Mouse (Mus musculus) heart, adult 8-10 months (tissue): ENCODE measurements around the gene Atp6v1f. TPM values are rescaled to one million over a fixed set of nuclear protein-coding genes. Genes with fewer than 3 reads are reported as not detected.
A peak's percentile ranks its signal among the peaks of the same experiment; 100 is the strongest.

ENCODE experiments used
- DNase-seq: peaks from one replicate; pipeline ENCODE4 v3.0.0; 2022; ENCODE audit warnings: low spot score
- total RNA-seq, 4 experiments: library from RNA; stranded (reverse); gene quantifications; 2 replicates each; pipeline ENCODE4 v1.2.4; 2022

Gene Atp6v1f
- 100 to 1,000 TPM; 128 to 134 (median 131) TPM for total RNA-seq

DNA sequence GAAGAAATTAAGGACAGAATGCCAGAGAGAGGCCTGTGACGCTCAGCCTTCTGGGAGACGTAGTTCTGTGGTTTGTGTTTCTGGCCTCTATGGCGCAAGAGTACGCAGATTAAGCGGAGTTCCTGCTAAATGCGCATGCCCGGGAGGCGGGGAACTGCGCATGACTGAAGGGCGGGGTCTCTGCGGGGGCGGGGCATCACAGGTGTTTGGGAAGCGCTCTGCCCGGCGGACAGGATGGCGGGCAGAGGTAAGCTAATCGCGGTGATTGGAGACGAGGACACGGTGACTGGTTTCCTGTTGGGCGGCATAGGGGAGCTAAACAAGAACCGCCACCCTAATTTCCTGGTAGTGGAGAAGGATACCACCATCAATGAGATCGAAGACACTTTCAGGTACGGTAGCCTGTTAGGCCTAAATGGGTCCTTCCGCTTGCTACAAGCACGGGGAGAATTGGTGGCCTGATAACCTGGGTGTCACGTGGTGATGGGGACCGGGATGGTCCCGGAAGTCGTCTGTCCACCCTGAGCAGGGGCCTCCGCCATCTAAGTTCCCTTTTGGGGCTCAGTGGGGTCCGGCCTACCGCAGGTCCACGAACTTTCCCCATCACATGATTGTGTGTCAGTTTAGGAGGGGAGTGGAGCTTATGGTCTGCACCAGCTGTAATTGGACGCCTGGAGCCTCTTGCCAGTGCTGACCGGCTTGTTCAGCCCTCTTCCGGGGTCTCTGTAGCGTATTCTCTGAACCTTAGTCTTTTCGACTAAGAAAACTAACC lies at the start of gene Atp6v1f:
Atp6v1f (plus strand) TSS at position 136 of the 772 bp plus-strand sequence.
- peak; percentile 93 for DNase-seq

DNA sequence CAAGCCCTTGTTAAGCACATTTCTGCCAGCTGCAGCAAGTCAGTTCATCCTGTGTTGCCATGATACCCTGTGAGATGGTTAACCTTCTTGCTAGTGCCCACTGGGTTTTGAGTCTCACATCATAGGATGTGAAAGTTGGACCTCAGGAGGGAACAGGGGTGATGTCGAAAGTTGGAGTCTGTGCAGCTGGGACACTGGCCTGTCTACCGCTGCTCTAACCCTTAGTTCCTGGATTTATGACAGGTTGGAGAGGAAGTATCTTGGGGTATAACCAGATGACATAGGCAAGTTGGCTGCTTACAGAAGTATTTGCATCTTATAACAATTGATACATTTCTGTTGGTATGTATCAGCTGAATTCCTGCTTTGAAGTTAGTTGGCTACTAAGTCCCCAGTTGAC lies 46.9 kb upstream of the Atp6v1f start:
- DNase-seq: no peak

DNA sequence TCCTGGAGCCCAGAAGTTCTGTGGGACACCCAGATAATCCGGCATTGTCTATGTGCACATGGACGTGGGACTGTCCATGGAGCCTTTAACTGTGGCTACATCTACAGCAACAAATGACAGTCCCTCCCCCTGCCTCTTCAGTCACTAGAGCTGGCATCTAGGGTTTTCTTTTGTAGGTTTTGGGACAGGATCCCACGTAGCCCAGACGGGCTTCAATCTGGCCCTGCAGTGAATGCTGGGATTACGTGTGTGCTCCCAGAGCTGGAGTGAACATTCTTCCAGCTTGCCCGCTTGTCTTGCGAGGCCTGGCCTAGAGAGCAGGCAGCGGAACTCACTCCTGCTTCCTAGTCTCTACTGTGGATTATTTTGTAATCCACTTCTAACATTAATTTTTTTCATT lies 42.4 kb upstream of the Atp6v1f start:
- no peak for DNase-seq

DNA sequence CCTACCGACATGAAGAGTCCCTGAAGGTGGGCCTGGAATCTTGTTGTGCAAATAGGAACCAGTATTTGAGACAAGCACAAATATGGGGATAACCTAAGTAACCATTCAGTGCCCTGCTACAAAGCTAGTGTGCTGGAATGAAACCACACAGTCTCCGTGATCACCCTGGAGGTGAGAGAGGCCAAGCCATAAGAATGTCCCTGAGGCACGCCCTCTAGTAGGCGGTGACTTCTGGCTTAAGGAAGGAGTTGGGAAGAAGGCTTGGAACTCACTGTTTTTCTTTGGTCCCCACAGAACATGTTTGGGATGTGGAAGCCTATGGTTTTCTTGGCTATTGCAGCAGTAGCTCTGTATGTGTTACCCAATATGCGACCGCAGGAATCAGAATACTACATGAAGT lies 41.2 kb upstream of the Atp6v1f start:
- no peak for DNase-seq

DNA sequence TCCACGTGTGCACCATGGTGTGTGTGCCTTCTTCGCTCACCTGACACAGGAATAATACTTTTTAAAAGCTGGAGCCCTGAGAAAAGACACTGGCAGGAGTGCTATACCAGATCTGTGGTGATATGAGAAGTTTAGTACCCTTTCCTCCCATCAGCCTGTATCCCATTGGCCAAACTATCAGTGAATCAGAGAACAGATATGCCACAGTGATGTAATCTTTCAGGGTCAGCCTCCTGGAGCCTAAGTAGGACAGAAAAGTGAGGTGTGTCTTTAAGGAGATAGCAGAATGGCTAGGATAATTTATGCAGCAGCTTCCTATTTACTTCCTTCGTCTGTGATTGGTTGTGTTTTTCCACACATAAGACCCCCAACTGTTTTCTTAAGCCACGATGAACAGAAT lies 39.3 kb upstream of the Atp6v1f start:
- no peak for DNase-seq

DNA sequence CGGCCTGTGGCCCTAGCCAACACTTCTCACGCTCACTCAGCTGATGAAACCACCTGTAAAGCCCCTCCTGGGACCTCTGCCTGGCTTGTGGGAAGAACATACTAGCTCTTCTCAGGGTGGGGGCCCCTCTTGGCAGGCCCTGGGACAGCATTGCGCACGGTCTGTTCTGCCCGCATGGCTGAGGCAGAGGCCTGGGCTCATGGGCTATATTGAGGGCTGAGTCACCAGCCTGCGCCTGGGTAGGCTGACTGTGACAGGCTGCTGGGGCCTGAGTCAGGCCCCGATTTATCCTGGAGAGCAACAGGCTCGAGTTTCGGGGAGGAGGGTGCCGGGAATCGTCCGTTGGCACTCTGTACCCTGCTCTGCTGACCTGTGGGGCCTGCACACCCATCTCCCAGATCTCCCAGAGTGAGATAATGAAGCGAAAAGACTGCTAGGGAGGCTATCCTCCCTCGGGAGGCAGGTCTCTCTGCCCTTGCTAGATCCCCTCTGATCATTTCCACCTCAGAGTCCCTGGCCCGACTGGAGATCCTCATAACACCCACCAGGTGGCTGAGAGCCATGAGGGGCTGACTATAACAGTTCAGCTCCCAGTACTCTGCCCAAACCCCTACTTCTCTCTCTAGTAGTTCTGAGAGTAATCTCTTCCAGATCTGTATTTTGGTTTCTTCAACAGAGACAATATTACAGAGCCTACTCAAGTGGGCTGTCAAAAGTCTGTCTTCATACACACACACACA lies 36.7 kb upstream of the Atp6v1f start:
- no peak for DNase-seq

DNA sequence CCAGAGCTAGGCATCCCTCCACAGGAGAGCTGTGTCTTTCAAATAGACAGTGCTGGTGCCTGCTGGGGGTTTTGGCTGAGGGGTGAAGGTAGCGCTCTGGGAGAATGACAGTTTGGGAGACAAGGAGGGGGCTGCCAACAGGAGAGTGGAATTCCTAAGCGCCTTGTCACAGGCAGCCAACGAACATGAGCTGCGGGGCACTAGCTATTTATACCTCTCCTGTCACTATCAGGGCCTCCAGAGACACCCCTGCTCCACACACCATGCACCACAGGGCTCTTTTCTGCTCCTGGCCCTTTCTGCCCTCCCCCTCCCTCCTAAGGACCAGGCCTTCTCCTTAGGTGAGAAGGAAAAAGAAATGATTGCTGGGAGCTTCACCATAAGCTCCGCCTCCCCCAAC lies 36.0 kb upstream of the Atp6v1f start:
- DNase-seq: peak; percentile 50

DNA sequence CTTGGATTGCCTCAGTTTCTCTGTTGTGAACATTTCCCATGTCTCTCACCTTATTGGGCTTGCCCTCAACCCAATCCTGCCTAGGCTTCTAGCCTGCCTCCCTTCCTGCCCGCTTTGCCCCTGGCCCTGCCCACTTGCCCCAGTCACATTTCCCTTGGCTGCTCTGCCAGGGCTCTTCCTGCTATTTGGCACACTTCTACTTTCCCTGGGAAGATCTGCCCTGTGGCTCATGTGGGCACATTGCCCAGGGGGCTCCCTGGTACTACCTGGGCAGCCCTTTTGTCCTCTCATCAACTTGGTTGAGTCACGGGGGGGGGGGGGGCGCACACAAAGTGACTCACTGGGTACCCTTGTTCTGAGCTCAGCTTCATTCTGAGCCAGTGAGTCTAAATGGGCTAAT lies 35.4 kb upstream of the Atp6v1f start:
- DNase-seq: peak; percentile 41

DNA sequence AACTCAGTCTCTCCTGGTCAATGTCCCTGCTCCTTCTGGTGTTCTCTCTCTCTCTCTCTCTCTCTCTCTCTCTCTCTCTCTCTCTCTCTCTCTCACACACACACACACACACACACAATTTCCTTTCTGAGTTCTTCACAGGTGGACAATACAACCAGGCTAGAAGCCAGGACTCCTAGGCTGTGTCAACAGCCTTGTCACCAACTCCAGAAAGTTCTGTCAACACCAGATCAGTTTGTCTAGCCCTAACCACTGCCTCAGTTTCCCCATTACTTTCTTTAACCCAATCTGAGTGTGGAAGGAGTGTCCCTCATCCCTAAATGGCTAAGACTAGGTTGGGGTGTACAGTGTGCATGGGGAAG lies 34.9 kb upstream of the Atp6v1f start:
- DNase-seq: no peak

DNA sequence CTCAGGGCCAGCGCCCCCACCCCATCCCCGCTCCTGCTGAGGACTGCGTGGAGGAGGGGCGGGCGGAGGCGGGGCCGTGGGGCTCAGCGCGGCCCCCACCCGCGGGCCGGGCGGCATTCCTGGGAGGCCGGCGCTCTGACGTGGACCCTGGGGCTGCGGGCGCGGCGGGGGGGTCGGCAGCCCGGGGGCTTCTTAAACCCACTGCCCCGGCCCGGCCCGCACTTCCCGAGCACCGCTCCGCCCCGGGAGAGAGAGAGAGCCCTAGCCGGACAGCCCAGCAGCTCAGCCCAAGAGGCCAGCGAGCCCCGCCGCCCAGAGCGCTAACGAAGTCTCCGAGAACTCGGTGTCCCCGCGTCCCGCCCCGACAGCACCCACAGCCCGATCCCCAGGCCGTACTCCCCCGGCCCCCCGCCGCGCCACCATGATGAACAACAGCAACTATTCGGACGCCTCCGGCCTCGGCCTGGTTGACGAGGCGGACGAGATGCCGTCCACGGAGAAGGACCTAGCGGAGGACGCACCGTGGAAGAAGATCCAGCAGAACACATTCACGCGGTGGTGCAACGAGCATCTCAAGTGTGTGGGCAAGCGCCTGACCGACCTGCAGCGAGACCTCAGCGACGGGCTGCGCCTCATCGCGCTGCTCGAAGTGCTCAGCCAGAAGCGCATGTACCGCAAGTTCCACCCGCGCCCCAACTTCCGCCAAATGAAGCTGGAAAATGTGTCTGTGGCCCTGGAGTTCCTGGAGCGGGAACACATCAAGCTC lies 34.3 kb upstream of the Atp6v1f start, which contains the start of gene Flnc:
Flnc (plus strand) TSS at position 219 of the 766 bp plus-strand sequence.
- DNase-seq: peak; percentile 40

DNA sequence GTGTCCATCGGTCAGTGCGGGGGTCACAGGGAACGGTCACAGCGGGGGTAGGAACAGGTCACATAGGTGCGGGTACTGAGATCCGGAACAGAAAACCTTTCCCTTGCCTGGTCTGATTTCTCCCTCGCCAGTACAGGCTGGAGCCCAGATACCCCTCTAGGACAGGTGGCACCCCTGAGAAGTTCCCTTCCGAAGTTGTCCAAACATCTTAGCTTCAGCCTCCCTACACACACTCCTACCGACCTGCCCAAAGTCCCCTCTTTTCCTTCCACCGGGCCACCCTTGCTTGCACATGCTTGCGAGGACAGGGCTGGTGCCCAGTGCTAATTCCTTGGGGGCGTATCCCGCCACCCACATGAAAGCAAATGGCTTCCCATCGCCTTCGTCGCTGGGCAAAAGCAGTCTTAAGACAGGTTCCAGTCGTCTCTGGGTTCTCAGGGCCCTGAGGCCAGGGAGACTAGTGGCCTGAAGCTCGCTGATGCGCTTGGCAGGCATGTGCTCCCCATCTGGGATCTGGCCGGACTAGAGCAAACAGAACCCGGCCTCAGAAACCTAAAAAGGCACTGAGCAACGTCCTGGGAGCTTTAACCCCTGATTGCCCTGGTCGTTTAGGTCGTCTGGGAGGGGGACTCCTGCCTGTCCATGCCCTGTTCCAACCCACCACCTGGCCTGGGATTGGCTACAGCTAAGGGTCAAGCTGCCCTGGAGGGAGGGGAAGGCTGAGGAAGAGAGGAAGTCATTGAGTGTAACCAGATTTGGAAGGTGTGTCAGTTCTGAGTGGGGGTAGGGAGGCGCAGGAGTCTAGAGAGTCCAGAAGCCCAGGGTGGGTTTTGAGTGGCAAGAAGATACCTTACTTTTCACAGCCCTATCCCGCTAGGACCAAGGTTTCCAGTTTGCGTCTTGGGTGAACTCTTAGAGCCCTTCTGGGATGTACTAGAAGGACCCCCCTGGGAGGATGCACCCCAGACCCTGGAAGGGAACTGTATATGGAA lies 33.4 kb upstream of the Atp6v1f start:
- peak; percentile 69 for DNase-seq

DNA sequence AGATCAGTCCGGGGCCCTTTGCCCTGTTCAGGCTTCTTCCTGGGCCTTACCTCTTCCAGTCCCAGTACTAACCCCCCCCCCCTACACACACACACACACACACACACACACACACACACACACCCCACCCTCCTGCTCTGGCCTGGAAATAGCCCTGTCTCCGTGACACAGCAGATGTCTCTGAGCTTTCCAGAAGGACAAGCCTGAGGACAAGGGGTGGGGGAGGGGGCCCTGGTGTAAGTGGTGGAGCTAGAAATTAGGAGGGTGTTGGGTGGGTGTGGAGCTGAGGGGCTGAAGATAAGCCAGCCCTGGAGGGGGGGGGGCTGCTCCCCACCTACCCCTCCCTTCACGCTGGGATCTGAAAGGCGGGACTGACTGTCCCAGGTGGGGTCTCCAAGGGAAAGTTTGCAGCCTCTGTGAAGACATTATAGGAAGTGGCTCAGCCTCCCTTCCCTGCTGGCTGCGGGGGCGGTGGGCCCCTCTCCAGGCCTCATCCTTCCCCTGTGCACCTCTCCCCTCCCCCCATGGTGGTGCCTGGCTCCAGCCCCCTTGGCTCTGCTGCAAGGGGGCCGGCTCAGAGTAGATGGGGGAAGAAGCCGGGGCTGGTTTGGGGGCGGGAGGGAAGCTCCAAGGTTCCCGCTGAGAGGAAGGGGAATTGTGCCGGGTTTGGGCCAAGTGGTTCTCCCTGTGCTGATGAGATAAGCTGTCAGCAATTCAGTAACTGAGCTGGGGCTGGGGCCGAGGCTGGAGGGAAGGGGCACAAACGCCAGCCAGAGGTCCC lies 32.4 kb upstream of the Atp6v1f start:
- DNase-seq: peak; percentile 35

DNA sequence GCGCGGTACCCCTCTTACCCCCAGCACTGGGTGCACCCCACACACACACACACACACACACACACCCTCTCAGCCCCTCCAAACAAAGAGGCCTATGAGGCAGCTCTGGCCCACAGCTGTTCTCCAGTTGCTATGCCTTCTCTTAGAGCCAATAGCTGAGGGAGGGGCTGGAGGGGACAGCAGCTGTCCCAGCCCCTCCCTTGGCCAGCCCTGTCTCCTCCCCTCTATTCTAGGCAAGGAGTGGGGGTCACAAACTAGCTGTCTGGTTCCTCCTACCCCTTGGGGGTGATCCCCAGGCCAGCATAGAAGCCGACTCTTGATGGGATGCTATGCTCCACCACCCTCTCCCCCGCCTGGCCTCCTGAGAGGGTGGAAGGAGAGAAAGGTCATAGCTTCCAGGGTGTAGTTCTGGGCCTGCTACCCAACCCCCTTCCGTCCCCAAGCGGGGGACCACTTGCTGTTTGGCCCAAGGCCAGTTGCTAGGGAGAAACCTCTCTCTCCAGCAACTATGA lies 31.5 kb upstream of the Atp6v1f start:
- DNase-seq: peak; percentile 35

DNA sequence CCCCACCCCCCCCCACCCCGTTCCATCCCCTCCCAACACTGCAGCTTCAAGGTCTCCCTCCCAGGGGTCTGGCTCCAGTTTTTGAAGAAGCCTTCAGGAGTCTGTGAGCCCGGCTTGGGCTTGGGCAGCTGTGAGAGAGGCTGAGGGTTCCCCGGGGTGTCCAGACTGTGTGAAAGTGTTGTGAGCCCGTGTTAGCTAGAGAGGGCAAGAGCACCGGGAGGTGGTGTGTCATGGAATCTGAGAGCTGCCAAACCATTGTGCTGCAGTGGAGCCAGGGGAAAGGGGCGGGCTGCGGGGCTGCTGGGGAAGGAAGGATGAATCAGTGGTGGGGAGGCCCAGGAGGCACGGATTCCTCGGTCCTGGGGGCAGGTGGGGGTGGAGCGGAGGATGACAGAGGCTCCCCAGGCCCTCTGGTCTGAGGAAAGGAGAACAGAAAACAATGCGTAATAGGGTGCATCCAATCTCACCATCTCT lies 31.0 kb upstream of the Atp6v1f start:
- DNase-seq: peak; percentile 68

DNA sequence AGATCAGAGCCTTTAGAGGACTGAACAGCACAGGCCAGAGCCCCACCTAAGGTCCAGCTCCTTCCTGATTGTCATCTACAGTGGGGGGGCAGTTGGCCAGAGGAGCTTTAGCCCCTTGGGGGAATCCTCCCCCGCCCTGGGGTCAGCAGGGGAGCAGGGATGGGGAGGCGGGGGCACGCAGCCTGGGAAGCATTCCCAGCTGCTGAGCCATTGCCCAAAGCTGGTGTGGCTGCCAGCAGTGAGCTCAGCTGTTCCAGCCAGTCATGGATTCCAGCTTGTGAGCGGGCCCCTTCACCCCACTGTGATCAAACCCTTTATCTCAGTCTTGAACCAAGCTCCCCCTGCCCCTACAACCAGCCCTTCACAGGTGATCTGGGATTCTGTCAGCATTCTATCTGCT lies 28.3 kb upstream of the Atp6v1f start:
- no peak for DNase-seq

DNA sequence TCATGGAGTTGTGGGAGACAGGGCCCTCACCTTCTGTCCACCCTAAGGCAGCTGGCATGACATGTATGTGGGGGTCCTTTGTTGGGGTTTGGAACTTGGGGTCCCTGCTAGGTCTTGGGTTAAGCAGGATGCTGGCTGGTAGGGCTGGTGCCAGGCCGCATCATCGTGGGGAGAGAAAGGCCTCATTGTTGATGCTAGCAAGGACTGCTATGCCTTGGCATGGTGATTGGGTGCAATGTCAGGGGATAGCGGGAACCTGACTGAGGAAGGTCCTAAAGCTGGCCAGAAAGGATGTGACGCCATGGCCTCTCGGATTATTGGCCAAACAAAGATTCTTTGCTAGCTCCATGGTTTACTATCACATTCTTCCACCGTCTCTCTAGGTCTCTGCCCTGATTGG lies 27.7 kb upstream of the Atp6v1f start:
- DNase-seq: no peak

DNA sequence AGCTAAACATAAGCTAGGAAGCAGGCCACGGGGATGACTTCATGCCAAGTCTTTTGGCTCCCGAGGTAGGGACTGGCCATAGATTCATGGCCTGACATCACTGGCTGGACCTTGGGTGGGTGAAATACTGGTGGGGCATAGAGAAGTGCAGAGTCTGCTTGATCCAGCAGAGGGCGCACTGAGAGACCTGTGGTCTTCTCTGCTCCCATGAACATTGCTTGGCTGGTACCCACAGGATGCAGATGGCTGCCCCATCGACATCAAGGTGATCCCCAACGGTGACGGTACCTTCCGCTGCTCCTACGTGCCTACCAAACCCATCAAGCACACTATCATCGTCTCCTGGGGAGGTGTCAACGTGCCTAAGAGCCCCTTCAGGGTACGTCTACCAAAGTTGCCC lies 22.7 kb upstream of the Atp6v1f start:
- DNase-seq: no peak

DNA sequence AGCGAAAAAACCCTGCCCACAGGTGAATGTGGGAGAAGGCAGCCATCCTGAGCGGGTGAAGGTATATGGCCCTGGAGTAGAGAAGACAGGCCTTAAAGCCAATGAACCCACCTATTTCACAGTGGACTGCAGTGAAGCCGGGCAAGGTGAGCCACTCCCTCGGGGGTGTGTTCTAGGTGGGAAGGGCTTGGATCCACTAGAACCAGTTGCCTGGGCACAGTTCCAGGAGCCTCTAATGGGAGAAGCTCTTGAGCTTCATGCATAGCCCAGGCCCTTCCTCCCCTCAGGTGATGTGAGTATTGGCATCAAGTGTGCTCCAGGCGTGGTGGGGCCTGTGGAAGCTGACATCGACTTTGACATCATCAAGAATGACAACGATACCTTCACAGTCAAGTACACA lies 22.2 kb upstream of the Atp6v1f start:
- DNase-seq: no peak

DNA sequence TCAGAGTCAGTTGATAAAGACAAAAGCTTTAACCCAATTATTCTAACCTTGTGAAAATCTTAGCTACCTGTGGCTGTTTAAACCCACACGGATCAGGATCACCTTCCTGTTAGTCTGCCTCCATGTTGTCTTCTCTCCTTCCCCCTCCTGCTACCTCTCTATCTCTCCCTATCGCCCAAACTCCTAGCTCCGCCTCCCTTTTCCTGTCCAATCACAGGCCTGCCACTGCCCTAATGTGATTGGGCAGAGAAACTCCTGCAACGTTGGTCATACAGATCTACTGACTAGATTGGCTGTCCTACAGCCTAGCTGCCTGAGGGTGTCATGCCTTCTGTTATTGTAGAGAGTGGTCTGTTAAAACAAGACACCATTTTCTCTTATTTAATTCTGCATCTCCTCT lies 17.7 kb upstream of the Atp6v1f start:
- DNase-seq: no peak

DNA sequence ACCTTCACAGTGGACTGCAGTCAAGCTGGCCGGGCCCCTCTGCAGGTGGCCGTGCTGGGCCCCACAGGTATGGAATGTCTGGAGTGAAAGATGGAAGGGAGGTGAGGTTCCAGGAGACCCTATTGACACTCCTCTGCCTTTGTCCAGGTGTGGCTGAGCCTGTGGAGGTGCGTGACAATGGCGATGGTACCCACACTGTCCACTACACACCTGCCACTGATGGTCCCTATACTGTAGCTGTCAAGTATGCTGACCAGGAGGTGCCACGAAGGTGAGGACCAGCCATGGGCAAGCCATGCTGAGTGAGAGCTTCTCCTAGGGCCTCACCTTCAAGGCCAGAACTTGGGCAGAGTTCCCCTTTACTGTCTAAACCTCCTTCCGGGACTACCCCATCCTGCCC lies 16.9 kb upstream of the Atp6v1f start:
- no peak for DNase-seq
